Mouse (Mus musculus): ENCODE data around the gene Slc15a3. TPM values are rescaled to one million over a fixed set of nuclear protein-coding genes. Genes with fewer than 3 reads are reported as not detected.

The Slc15a3 gene
- total and polyA plus RNA-seq, 3 experiments = not detected

GRCm38 (mm10) chr19:10799155-10799554, 40.4 kb upstream of the Slc15a3 start:
- no peaks in the 10 kb centered on the region for H3K4me1 ChIP-seq (ENCODE audit: control insufficient read depth in 1 of 2, insufficient read depth in 2 of 2, low read length in 2 of 2)
- no peaks in the 10 kb centered on the region for H3K36me3 ChIP-seq (ENCODE audit: control insufficient read depth in 1 of 2, insufficient read depth in 2 of 2, low read length in 2 of 2)
- H3K9ac ChIP-seq (ENCODE audit: control insufficient read depth, low read depth, low read length, poor library complexity, severe bottlenecking) = no peak overlapping the region
- no peak overlapping the region for H3K27ac ChIP-seq (ENCODE audit: control insufficient read depth, low read depth, low read length)
- H3K27me3 ChIP-seq (ENCODE audit: control insufficient read depth in 1 of 2, insufficient read depth in 2 of 2, low read length in 2 of 2) = peaks cover 0 to 2% of the 10 kb centered on the region in 2 experiments; a peak in 2 of 4 replicates
- TF ChIP-seq GATA1 (IDR thresholded peaks at IDR 0.05; ENCODE audit: low read depth, low read length) = no peak
- no peak for TF ChIP-seq CTCF (IDR thresholded peaks at IDR 0.05 in 2 of 3, conservative IDR thresholded peaks at IDR 0.05 in 1 of 3; ENCODE audit: control insufficient read depth in 1 of 3, insufficient read depth in 1 of 3, low read depth in 2 of 3, low read length in 3 of 3, poor library complexity in 1 of 3, severe bottlenecking in 1 of 3)
- TF ChIP-seq TCF12 (IDR thresholded peaks at IDR 0.05; ENCODE audit: low read depth, low read length) = no peak
- no peak for DNase-seq (ENCODE audit: low read depth, low spot score)
- no peaks in the 10 kb centered on the region for H3K79me2 ChIP-seq (ENCODE audit: control insufficient read depth, insufficient read depth, low read length, poor library complexity)
- H3K4me3 ChIP-seq (ENCODE audit: control insufficient read depth in 1 of 2, insufficient read depth in 1 of 2, low read depth in 2 of 2, low read length in 2 of 2) = no peak overlapping the region
- H3K9me3 ChIP-seq (replicated peaks; ENCODE audit: insufficient read depth, low read length) = no peaks in the 10 kb centered on the region

GRCm38 (mm10) chr19:10801070-10801469, 38.5 kb upstream of the Slc15a3 start:
- TF ChIP-seq POLR2AphosphoS5 (IDR thresholded peaks at IDR 0.05; ENCODE audit: borderline replicate concordance, low read depth, low read length) (no peak), TAL1 (IDR thresholded peaks at IDR 0.05; ENCODE audit: low read length) (no peak), ZNF384 (IDR thresholded peaks at IDR 0.05; ENCODE audit: low read depth, low read length) (no peak), MAZ (IDR thresholded peaks at IDR 0.05; ENCODE audit: low read depth, low read length) (no peak), MAX (IDR thresholded peaks at IDR 0.05; ENCODE audit: low read length) (no peak), SIN3A (IDR thresholded peaks at IDR 0.05; ENCODE audit: low read length) (no peak), HCFC1 (IDR thresholded peaks at IDR 0.05; ENCODE audit: low read depth, low read length) (no peak), BHLHE40 (IDR thresholded peaks at IDR 0.05; ENCODE audit: borderline replicate concordance, low read depth, low read length) (no peak), GABPA (IDR thresholded peaks at IDR 0.05; ENCODE audit: low read depth, low read length) (no peak)
- peaks cover 2 to 4% of the 10 kb centered on the region in 2 experiments; a peak in 3 of 4 replicates for H3K27me3 ChIP-seq (ENCODE audit: control insufficient read depth in 1 of 2, insufficient read depth in 2 of 2, low read length in 2 of 2)
- DNase-seq (ENCODE audit: low read depth, low spot score) = no peak

GRCm38 (mm10) chr19:10801906-10802305, 37.6 kb upstream of the Slc15a3 start:
- no peaks in the 10 kb centered on the region for H3K36me3 ChIP-seq (ENCODE audit: control insufficient read depth in 1 of 2, insufficient read depth in 2 of 2, low read length in 2 of 2)
- H3K9me3 ChIP-seq (replicated peaks; ENCODE audit: insufficient read depth, low read length) = no peaks in the 10 kb centered on the region
- no peak overlapping the region for H3K4me3 ChIP-seq (ENCODE audit: control insufficient read depth in 1 of 2, insufficient read depth in 1 of 2, low read depth in 2 of 2, low read length in 2 of 2)
- H3K79me2 ChIP-seq (ENCODE audit: control insufficient read depth, insufficient read depth, low read length, poor library complexity) = no peaks in the 10 kb centered on the region
- DNase-seq (ENCODE audit: low read depth, low spot score) = no peak
- no peak overlapping the region for H3K9ac ChIP-seq (ENCODE audit: control insufficient read depth, low read depth, low read length, poor library complexity, severe bottlenecking)
- no peaks in the 10 kb centered on the region for H3K4me1 ChIP-seq (ENCODE audit: control insufficient read depth in 1 of 2, insufficient read depth in 2 of 2, low read length in 2 of 2)
- TF ChIP-seq ELF1 (IDR thresholded peaks at IDR 0.05; ENCODE audit: low read depth, low read length) (no peak), GATA1 (IDR thresholded peaks at IDR 0.05; ENCODE audit: low read depth, low read length) (no peak), HCFC1 (IDR thresholded peaks at IDR 0.05; ENCODE audit: low read depth, low read length) (no peak), UBTF (IDR thresholded peaks at IDR 0.05; ENCODE audit: borderline replicate concordance, insufficient read depth, low read depth, low read length) (no peak), CHD2 (IDR thresholded peaks at IDR 0.05; ENCODE audit: low read length) (no peak), MXI1 (IDR thresholded peaks at IDR 0.05; ENCODE audit: low read depth, low read length) (no peak), CHD1 (IDR thresholded peaks at IDR 0.05; ENCODE audit: low read depth, low read length) (no peak)
- H3K27me3 ChIP-seq (ENCODE audit: control insufficient read depth in 1 of 2, insufficient read depth in 2 of 2, low read length in 2 of 2) = peaks cover 2 to 4% of the 10 kb centered on the region in 2 experiments; a peak in 3 of 4 replicates
- H3K27ac ChIP-seq (ENCODE audit: control insufficient read depth, low read depth, low read length) = no peak overlapping the region

More at GRCm38 (mm10) chr19:10801070-10801469, 38.5 kb upstream of the Slc15a3 start:
- no peaks in the 10 kb centered on the region for H3K79me2 ChIP-seq (ENCODE audit: control insufficient read depth, insufficient read depth, low read length, poor library complexity)
- H3K4me3 ChIP-seq (ENCODE audit: control insufficient read depth in 1 of 2, insufficient read depth in 1 of 2, low read depth in 2 of 2, low read length in 2 of 2) = no peak overlapping the region
- H3K4me1 ChIP-seq (ENCODE audit: control insufficient read depth in 1 of 2, insufficient read depth in 2 of 2, low read length in 2 of 2) = no peaks in the 10 kb centered on the region
- H3K27ac ChIP-seq (ENCODE audit: control insufficient read depth, low read depth, low read length) = no peak overlapping the region
- H3K9ac ChIP-seq (ENCODE audit: control insufficient read depth, low read depth, low read length, poor library complexity, severe bottlenecking) = no peak overlapping the region
- no peaks in the 10 kb centered on the region for H3K36me3 ChIP-seq (ENCODE audit: control insufficient read depth in 1 of 2, insufficient read depth in 2 of 2, low read length in 2 of 2)
- no peaks in the 10 kb centered on the region for H3K9me3 ChIP-seq (replicated peaks; ENCODE audit: insufficient read depth, low read length)
